Mouse (Mus musculus) stomach, postnatal 0 days (tissue): ENCODE measurements around the gene E2f6. TPM values are rescaled to one million over a fixed set of nuclear protein-coding genes. Genes with fewer than 3 reads are reported as not detected.

ENCODE experiments used
- ATAC-seq: fragments of 200-750 bp; cut with Nextera tagmentation; 2 replicates; pipeline ENCODE4 v1.8.0; 2017; ENCODE audit not compliant: low FRiP score, low TSS enrichment
- DNase-seq: peaks from one replicate; pipeline ENCODE4 v3.0.0-alpha.2; 2016; ENCODE audit warnings: low spot score
- H3K27ac ChIP-seq: fragments of 300-500 bp; sonication (generic); replicated peaks from 2 replicates; pipeline ENCODE4 v1.5.1; 2014; ENCODE audit warnings: mild to moderate bottlenecking, control low read depth
- H3K27me3 ChIP-seq: fragments of 300-500 bp; sonication (generic); 2 replicates; pipeline ENCODE4 v1.6.1; 2014; ENCODE audit warnings: low read length; ENCODE audit not compliant: control insufficient read depth, insufficient read depth
- H3K36me3 ChIP-seq: fragments of 300-500 bp; sonication (generic); 2 replicates; pipeline ENCODE4 v1.6.1; 2014; ENCODE audit warnings: low read length, mixed read lengths; ENCODE audit not compliant: control insufficient read depth, insufficient read depth
- H3K4me1 ChIP-seq: fragments of 300-500 bp; sonication (generic); replicated peaks from 2 replicates; pipeline ENCODE4 v1.6.1; 2014; ENCODE audit warnings: antibody characterized with exemption; ENCODE audit not compliant: control insufficient read depth, insufficient read depth
- H3K4me2 ChIP-seq: fragments of 300-500 bp; sonication (generic); replicated peaks from 2 replicates; pipeline ENCODE4 v1.6.1; 2014; ENCODE audit warnings: low read depth, mild to moderate bottlenecking, control low read depth, moderate library complexity
- H3K4me3 ChIP-seq: fragments of 300-500 bp; sonication (generic); 2 replicates; pipeline ENCODE4 v1.5.1; 2014; ENCODE audit warnings: low read depth, low read length, control low read depth
- H3K9ac ChIP-seq: fragments of 300-500 bp; sonication (generic); 2 replicates; pipeline ENCODE4 v1.6.1; 2014; ENCODE audit warnings: mild to moderate bottlenecking, low read length, control low read depth, mixed read lengths
- H3K9me3 ChIP-seq: fragments of 300-500 bp; sonication (generic); 2 replicates; pipeline ENCODE4 v1.6.1; 2016; ENCODE audit warnings: low read length; ENCODE audit not compliant: control insufficient read depth
- CTCF ChIP-seq: IDR thresholded peaks from 2 replicates; pipeline ENCODE4 v1.5.1; 2016; ENCODE audit warnings: antibody characterized with exemption, low read depth, mild to moderate bottlenecking, moderate library complexity
- EP300 ChIP-seq: optimal IDR thresholded peaks from 2 replicates; pipeline ENCODE3; 2016; ENCODE audit warnings: antibody characterized with exemption
- WGBS: fragments of 180-500 bp; shearing (Covaris S2); extraction: QIAGEN DNeasy Blood & Tissue Kit; methylation state at CpG from one replicate; pipeline ENCODE4 v1.1.7; 2014; 5-methylcytosine and 5-hydroxymethylcytosine counted together
- polyA plus RNA-seq: library from polyadenylated mRNA; unstranded; fragments of >200 nt; fragmentation: Nextera tagmentation; extraction: Ambion mirVana; gene quantifications from 2 replicates; pipeline ENCODE4 v1.2.1, GENCODE M21; 2015

Gene E2f6
- polyA plus RNA-seq, 1 experiment from 2014 or later = 12.7 TPM

DNA sequence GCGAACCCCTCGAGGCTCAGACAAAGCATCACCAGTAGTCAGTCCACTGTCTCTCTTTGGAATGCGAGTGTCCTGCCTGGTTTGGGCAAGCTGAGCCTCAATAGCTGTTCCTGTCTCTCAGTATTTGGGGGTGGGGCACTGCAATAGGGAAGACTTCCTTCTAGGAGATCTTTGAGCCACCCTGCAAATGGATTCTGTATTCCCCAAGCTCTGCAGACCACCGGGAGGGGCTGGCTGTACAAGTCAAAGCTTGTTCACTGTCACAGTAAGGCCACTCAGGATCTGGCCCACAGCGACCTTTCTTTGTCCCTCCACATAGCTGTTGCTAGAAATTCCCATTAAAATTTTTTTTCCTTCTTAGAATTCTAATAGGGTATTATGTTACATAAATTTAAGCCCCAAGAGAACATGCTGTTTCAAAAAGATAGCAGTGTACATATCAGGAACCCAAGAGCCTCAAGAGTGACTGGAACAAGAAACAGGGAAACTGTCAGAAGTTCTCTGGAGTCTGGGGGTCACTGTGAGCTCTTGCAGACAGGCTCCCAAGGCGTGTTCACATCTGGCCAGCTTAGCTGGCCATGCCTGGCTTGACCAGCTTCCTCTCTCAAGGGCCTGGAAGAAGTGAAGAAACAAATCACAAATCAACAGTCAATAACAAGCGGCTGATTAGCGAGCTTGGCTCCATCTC is 58.5 kb downstream of the E2f6 start:
- Histone ChIP-seq H3K27me3 (no peaks in the 10 kb centered on the region), H3K27ac (peak overlapping the region; percentile 90), H3K4me2 (no peak overlapping the region), H3K9me3 (no peaks in the 10 kb centered on the region), H3K36me3 (no peaks in the 10 kb centered on the region), H3K4me3 (no peak overlapping the region), H3K4me1 (peaks cover 16% of the 10 kb centered on the region), H3K9ac (no peak overlapping the region)
- ATAC-seq (no peak), DNase-seq (no peak)
- 61% methylated on average over 8 of the region's 8 CpGs for WGBS
- no peak for TF ChIP-seq EP300
- TF ChIP-seq CTCF = no peak

GRCm38 (mm10) chr12:16869870-16870404 is 59.2 kb downstream of the E2f6 start:
- WGBS = 40% methylated on average over 9 of the region's 9 CpGs
- no peak overlapping the region for H3K9ac ChIP-seq
- peak overlapping the region; percentile 90 for H3K27ac ChIP-seq
- no peak for DNase-seq
- H3K27me3 ChIP-seq = no peaks in the 10 kb centered on the region
- H3K4me3 ChIP-seq = no peak overlapping the region
- peaks cover 22% of the 10 kb centered on the region for H3K4me1 ChIP-seq
- H3K4me2 ChIP-seq = no peak overlapping the region
- H3K36me3 ChIP-seq = no peaks in the 10 kb centered on the region
- ATAC-seq = 0 out of 2 replicates have a peak, but pooled peaks have one; percentile 3
- H3K9me3 ChIP-seq = no peaks in the 10 kb centered on the region
- no peak for TF ChIP-seq CTCF
- no peak for TF ChIP-seq EP300

DNA sequence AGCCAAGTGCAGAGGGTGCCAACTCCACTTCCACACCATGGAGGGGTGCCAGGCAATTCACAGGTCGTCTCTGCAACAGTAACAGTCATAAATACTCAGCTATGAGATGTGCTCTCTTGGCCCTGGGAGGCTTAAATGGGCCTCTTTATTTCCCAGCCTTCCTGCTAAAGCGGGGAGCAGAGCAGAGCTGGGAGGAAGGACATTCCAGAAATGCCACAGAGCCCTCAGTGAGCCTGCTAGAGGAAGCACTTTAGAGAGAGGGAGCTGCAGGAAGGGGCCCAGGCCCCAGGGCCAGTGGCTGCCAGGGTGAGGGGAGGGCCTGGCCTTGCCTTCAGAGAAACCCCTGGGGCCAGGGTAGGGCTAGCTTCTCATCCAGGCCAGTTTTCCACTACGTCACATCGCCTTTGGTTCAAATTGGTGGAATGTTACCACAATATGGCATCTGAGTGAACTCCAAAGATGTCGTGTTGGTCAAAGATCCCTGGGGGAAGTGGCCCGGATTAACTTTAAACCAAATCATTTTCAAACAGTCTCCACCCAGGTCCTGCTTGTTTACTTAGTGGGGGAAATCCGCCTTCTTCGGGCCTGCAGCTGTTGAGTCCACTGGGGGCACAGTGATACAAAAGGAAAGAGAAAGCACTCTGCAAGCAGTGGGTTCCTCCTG is 59.8 kb downstream of the E2f6 start:
- TF ChIP-seq EP300 (peak; percentile 79), CTCF (peak; percentile 21; the same call in 1 of the 2 replicates)
- Histone ChIP-seq H3K9ac (no peak overlapping the region), H3K36me3 (no peaks in the 10 kb centered on the region), H3K4me3 (no peak overlapping the region), H3K27ac (peak overlapping the region; percentile 90), H3K9me3 (no peaks in the 10 kb centered on the region), H3K4me1 (peaks cover 23% of the 10 kb centered on the region), H3K4me2 (no peak overlapping the region), H3K27me3 (no peaks in the 10 kb centered on the region)
- DNase-seq (peak; percentile 46), ATAC-seq (peak; percentile 50; the same call in 1 of the 2 replicates)
- WGBS = 16% methylated on average over 8 of the region's 8 CpGs

DNA sequence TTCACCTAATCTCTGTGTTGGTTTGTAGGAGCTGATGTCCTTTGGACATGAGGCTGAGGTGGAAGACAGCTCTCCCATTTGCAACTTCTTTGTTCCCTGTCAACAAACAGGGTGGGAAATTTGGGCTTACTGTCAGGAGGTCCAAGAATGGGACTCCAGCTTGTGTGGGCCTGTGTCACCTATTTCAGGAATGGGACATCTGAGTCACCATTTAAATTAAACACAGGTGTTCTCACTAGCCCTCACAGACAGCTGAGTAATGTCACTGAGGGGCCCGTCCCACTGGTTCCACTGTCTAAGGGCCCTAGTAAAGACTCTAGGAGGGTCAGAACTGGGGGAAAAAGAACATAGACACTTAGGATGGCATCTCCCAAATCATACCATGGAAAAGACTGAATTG is 61.2 kb downstream of the E2f6 start:
- DNase-seq = no peak
- H3K27me3 ChIP-seq = no peaks in the 10 kb centered on the region
- TF ChIP-seq CTCF (no peak), EP300 (no peak)
- H3K4me2 ChIP-seq = no peak overlapping the region
- no peak for ATAC-seq
- H3K9ac ChIP-seq = no peak overlapping the region
- no peaks in the 10 kb centered on the region for H3K36me3 ChIP-seq
- H3K4me1 ChIP-seq = peaks cover 27% of the 10 kb centered on the region
- H3K9me3 ChIP-seq = no peaks in the 10 kb centered on the region
- H3K4me3 ChIP-seq = no peak overlapping the region
- H3K27ac ChIP-seq = no peak overlapping the region
- 58% methylated on average over 1 of the region's 1 CpGs for WGBS

- WGBS = 43% methylated on average over 7 of the region's 7 CpGs
- H3K4me1 ChIP-seq = peaks cover 27% of the 10 kb centered on the region
- no peaks in the 10 kb centered on the region for H3K9me3 ChIP-seq
- no peak for ATAC-seq
- H3K4me2 ChIP-seq = no peak overlapping the region
- no peak overlapping the region for H3K9ac ChIP-seq
- DNase-seq = no peak
- no peaks in the 10 kb centered on the region for H3K36me3 ChIP-seq
- TF ChIP-seq EP300 (no peak), CTCF (no peak)
- 0 out of 2 replicates have a peak overlapping the region, but pooled peaks have one; percentile 30 for H3K27ac ChIP-seq
- H3K4me3 ChIP-seq = no peak overlapping the region
- H3K27me3 ChIP-seq = no peaks in the 10 kb centered on the region
These were observed 62.2 kb downstream of the E2f6 start for GRCm38 (mm10) chr12:16872926-16873464.
